Mouse (Mus musculus) MEL (cell line): ENCODE data around the gene Bbs5. TPM values are rescaled to one million over a fixed set of nuclear protein-coding genes. Genes with fewer than 3 reads are reported as not detected.
A peak's percentile ranks its signal among the peaks of the same experiment; 100 is the strongest.

Source experiments
- DNase-seq: peaks from one replicate; pipeline ENCODE4 v3.0.0; 2011; ENCODE audit warnings: low read depth, low spot score
- H3K27ac ChIP-seq: 2 replicates; pipeline ENCODE4 v1.5.1; 2012; ENCODE audit warnings: low read depth, mild to moderate bottlenecking, control low read depth, low read length, moderate library complexity; ENCODE audit not compliant: control insufficient read depth
- H3K27me3 ChIP-seq, 2 experiments: fragments of 150-350 bp in 1 of 2; sonication (generic) in 1 of 2; 2 replicates each; pipeline ENCODE4 v1.6.1; 2012; ENCODE audit warnings: low read length in 2 of 2, mild to moderate bottlenecking in 2 of 2, improper control_type of control experiment in 1 of 2, moderate library complexity in 1 of 2; ENCODE audit not compliant: insufficient read depth in 2 of 2, control insufficient read depth in 1 of 2
- H3K36me3 ChIP-seq, 2 experiments: 2 replicates each; pipeline ENCODE4 v1.6.1; 2012 to 2014; ENCODE audit warnings: low read length in 2 of 2, improper control_type of control experiment in 1 of 2, inconsistent platforms in 1 of 2, mild to moderate bottlenecking in 1 of 2; ENCODE audit not compliant: insufficient read depth in 2 of 2, control insufficient read depth in 1 of 2
- H3K4me1 ChIP-seq, 2 experiments: fragments of 150-350 bp in 1 of 2; sonication (generic) in 1 of 2; 2 replicates each; pipeline ENCODE4 v1.6.1; 2012; ENCODE audit warnings: low read length in 2 of 2, improper control_type of control experiment in 1 of 2, mild to moderate bottlenecking in 1 of 2; ENCODE audit not compliant: insufficient read depth in 2 of 2, control insufficient read depth in 1 of 2
- H3K4me3 ChIP-seq, 2 experiments: fragments of 150-350 bp in 1 of 2; sonication (generic) in 1 of 2; 2 replicates each; pipeline ENCODE4 v1.5.1; 2012; ENCODE audit warnings: low read depth in 2 of 2, low read length in 2 of 2, mild to moderate bottlenecking in 2 of 2, moderate library complexity in 2 of 2, control low read depth in 1 of 2, improper control_type of control experiment in 1 of 2; ENCODE audit not compliant: control insufficient read depth in 1 of 2, insufficient read depth in 1 of 2
- H3K79me2 ChIP-seq: 2 replicates; pipeline ENCODE4 v1.6.1; 2012; ENCODE audit warnings: mild to moderate bottlenecking, low read length, moderate library complexity; ENCODE audit not compliant: control insufficient read depth, poor library complexity, insufficient read depth
- H3K9ac ChIP-seq: 2 replicates; pipeline ENCODE4 v1.6.1; 2012; ENCODE audit warnings: low read depth, mild to moderate bottlenecking, control low read depth, low read length, moderate library complexity; ENCODE audit not compliant: control insufficient read depth, poor library complexity, severe bottlenecking
- H3K9me3 ChIP-seq: fragments of 150-350 bp; sonication (generic); replicated peaks from 2 replicates; pipeline ENCODE4 v1.6.1; 2012; ENCODE audit warnings: mild to moderate bottlenecking, low read length, improper control_type of control experiment, moderate library complexity; ENCODE audit not compliant: insufficient read depth
- CHD1 ChIP-seq: IDR thresholded peaks from 2 replicates; pipeline ENCODE4 v1.6.1; 2012; ENCODE audit warnings: low read depth, mild to moderate bottlenecking, inconsistent platforms, low read length, improper control_type of control experiment
- CTCF ChIP-seq, 3 experiments: IDR thresholded peaks in 2 of 3; conservative IDR thresholded peaks in 1 of 3; 2 replicates each; pipeline ENCODE4 v1.5.1; 2011 to 2012; ENCODE audit warnings: low read length in 3 of 3, low read depth in 2 of 3, mild to moderate bottlenecking in 2 of 3, improper control_type of control experiment in 1 of 3, inconsistent platforms in 1 of 3, mixed read lengths in 1 of 3, moderate library complexity in 1 of 3; ENCODE audit not compliant: control insufficient read depth in 1 of 3, insufficient read depth in 1 of 3, poor library complexity in 1 of 3, severe bottlenecking in 1 of 3
- ETS1 ChIP-seq: IDR thresholded peaks from 2 replicates; pipeline ENCODE4 v1.6.1; 2012; ENCODE audit warnings: low read depth, mild to moderate bottlenecking, inconsistent platforms, low read length, improper control_type of control experiment, moderate library complexity
- GABPA ChIP-seq: IDR thresholded peaks from 2 replicates; pipeline ENCODE4 v1.6.1; 2012; ENCODE audit warnings: low read depth, mild to moderate bottlenecking, inconsistent platforms, low read length, improper control_type of control experiment, moderate library complexity
- GATA1 ChIP-seq: IDR thresholded peaks from 2 replicates; pipeline ENCODE4 v1.6.1; 2011; ENCODE audit warnings: low read depth, low read length, improper control_type of control experiment
- HCFC1 ChIP-seq: IDR thresholded peaks from 2 replicates; pipeline ENCODE4 v1.6.1; 2012; ENCODE audit warnings: low read depth, mild to moderate bottlenecking, inconsistent platforms, low read length, improper control_type of control experiment, moderate library complexity
- KAT2A ChIP-seq: conservative IDR thresholded peaks from 2 replicates; pipeline ENCODE4 v1.6.1; 2012; ENCODE audit warnings: low read depth, low read length, improper control_type of control experiment, inconsistent platforms
- MEF2A ChIP-seq: IDR thresholded peaks from 2 replicates; pipeline ENCODE4 v1.6.1; 2014; ENCODE audit warnings: low read depth, mild to moderate bottlenecking, inconsistent platforms, low read length, improper control_type of control experiment; ENCODE audit not compliant: poor library complexity, insufficient replicate concordance, severe bottlenecking; ENCODE audit errors: extremely low read depth
- POLR2A ChIP-seq, 2 experiments: IDR thresholded peaks; 2 replicates each; pipeline ENCODE4 v1.6.1; 2011 to 2012; ENCODE audit warnings: low read length in 2 of 2, mild to moderate bottlenecking in 2 of 2, control low read depth in 1 of 2, improper control_type of control experiment in 1 of 2, low read depth in 1 of 2, moderate library complexity in 1 of 2; ENCODE audit not compliant: control insufficient read depth in 1 of 2, insufficient read depth in 1 of 2, poor library complexity in 1 of 2
- RCOR1 ChIP-seq: IDR thresholded peaks from 2 replicates; pipeline ENCODE4 v1.6.1; 2012; ENCODE audit warnings: low read depth, mild to moderate bottlenecking, inconsistent platforms, low read length, improper control_type of control experiment
- SMC3 ChIP-seq: IDR thresholded peaks from 2 replicates; pipeline ENCODE4 v1.6.1; 2011; ENCODE audit warnings: low read depth, low read length, improper control_type of control experiment
- TAL1 ChIP-seq: IDR thresholded peaks from 2 replicates; pipeline ENCODE4 v1.6.1; 2012; ENCODE audit warnings: mild to moderate bottlenecking, inconsistent platforms, low read length, moderate library complexity, mixed read lengths
- UBTF ChIP-seq: IDR thresholded peaks from 2 replicates; pipeline ENCODE4 v1.6.1; 2012; ENCODE audit warnings: low read depth, mild to moderate bottlenecking, inconsistent platforms, low read length, improper control_type of control experiment, moderate library complexity, borderline replicate concordance; ENCODE audit not compliant: insufficient read depth
- USF2 ChIP-seq, 2 experiments: IDR thresholded peaks; 2 replicates each; pipeline ENCODE4 v1.6.1; 2011 to 2012; ENCODE audit warnings: improper control_type of control experiment in 2 of 2, low read length in 2 of 2, borderline replicate concordance in 1 of 2, inconsistent platforms in 1 of 2, low read depth in 1 of 2, mild to moderate bottlenecking in 1 of 2; ENCODE audit not compliant: insufficient read depth in 1 of 2
- ZKSCAN1 ChIP-seq: IDR thresholded peaks from 2 replicates; pipeline ENCODE4 v1.6.1; 2012; ENCODE audit warnings: low read depth, mild to moderate bottlenecking, inconsistent platforms, low read length, improper control_type of control experiment, moderate library complexity
- ZNF384 ChIP-seq: IDR thresholded peaks from 2 replicates; pipeline ENCODE4 v1.6.1; 2012; ENCODE audit warnings: low read depth, mild to moderate bottlenecking, inconsistent platforms, low read length, improper control_type of control experiment
- polyA plus RNA-seq, 2 experiments: library from polyadenylated mRNA; stranded (reverse) in 1 of 2; unstranded in 1 of 2; fragments of >175 nt in 1 of 2; fragments of >200 nt in 1 of 2; gene quantifications; 2 replicates each; pipeline versions ENCODE4 v1.2.1 to v1.2.4; 2012; ENCODE audit warnings: low replicate concordance in 2 of 2, low read depth in 1 of 2; ENCODE audit not compliant: insufficient read length in 2 of 2, insufficient read depth in 1 of 2, missing spikeins in 1 of 2
- total RNA-seq: library from RNA; depleted of rRNA; stranded (reverse); fragments of 300-350 nt; gene quantifications from 2 replicates; pipeline ENCODE4 v1.2.3, GENCODE M21; 2012

Gene Bbs5
- total and polyA plus RNA-seq, 3 experiments: 5.4 to 5.7 TPM; not detected in 1

DNA sequence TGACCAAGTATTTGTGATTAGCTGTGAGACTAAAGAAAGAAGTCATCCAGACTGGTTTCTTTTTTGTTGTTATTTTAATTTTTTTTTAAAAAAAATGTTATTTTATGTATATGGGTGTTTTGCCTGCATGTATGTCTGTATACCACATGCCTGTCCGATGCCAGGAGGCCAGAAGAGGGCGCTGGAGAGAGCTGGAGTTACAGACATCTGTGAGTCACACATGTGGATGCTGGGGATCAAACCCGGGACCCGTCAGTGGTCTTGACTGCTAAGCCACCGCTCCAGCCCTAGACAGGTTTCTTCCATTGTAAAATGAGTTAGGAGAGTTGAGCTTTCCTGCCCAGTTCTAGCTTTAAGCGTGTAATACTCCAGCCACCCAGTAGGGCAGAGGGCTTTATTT is 33.0 kb downstream of the Bbs5 start:
- peak; percentile 49 for DNase-seq
- Histone ChIP-seq H3K36me3 (no peaks in the 10 kb centered on the region; a peak in 1 of 4 replicates), H3K4me1 (no peaks in the 10 kb centered on the region), H3K9me3 (no peaks in the 10 kb centered on the region), H3K9ac (no peak overlapping the region), H3K79me2 (no peaks in the 10 kb centered on the region), H3K4me3 (no peak overlapping the region), H3K27me3 (no peaks in the 10 kb centered on the region), H3K27ac (no peak overlapping the region)
- TF ChIP-seq SMC3 (no peak), CTCF (IDR thresholded peaks at IDR 0.05 in 2 of 3, conservative IDR thresholded peaks at IDR 0.05 in 1 of 3; ENCODE audit: control insufficient read depth in 1 of 3, insufficient read depth in 1 of 3, low read depth in 2 of 3, low read length in 3 of 3, poor library complexity in 1 of 3, severe bottlenecking in 1 of 3) (peak; percentile 21 to 63 (median 33)), TAL1 (no peak), CHD1 (no peak), HCFC1 (no peak)

- TF ChIP-seq KAT2A (no peak), UBTF (no peak), POLR2A (IDR thresholded peaks at IDR 0.05; ENCODE audit: control insufficient read depth in 1 of 2, insufficient read depth in 1 of 2, low read depth in 1 of 2, low read length in 2 of 2, poor library complexity in 1 of 2) (no peak), ETS1 (no peak), ZNF384 (no peak), RCOR1 (no peak)
- no peak overlapping the region for H3K27ac ChIP-seq
- DNase-seq: no peak
Measured at GRCm38 (mm10) chr2:69681931-69682330, 35.0 kb downstream of the Bbs5 start.

DNA sequence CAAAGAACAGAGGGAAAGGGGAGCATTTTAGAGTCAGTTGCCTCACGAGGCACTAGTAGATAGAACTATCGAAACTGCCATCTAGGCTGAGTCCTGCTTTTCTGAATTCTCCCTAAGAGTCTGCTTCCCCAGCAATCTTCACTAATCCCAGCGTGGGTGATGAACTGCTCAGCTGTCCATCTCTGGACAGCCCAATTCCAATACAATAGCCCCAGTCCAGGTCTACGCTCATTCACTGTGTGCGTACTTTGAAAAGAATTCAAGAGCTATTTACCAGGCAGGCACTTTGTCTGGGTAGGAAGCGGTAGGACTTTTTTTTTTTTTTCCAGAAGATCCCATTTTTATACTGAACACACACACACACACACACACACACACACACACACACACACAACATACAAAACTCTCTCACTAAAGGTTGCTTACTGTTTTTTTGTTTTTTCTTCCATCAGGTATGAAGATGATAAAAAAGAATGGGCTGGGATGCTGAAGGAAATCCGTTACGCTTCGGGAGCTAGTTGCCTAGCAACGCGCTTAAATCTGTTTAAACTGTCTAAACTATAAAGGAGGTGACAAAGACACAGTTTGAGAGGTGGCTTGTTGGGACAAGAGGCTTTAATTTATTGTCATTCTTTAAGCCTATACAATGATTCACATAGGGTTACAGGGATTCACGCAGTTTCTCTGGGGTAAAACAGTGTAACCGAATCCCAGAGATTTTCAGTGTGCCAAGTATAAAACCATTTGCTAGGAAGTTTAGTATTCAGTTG is 36.2 kb downstream of the Bbs5 start:
- TF ChIP-seq KAT2A: no peak
- TF ChIP-seq ZKSCAN1: no peak
- TF ChIP-seq GABPA: no peak
- no peak for TF ChIP-seq USF2 (IDR thresholded peaks at IDR 0.05; ENCODE audit: borderline replicate concordance in 1 of 2, insufficient read depth in 1 of 2, low read depth in 1 of 2, low read length in 2 of 2)
- TF ChIP-seq HCFC1: no peak
- TF ChIP-seq MEF2A: no peak
- no peak for TF ChIP-seq GATA1
- TF ChIP-seq CHD1: no peak
- TF ChIP-seq, all 39 proteins: peak for 0
- Histone ChIP-seq H3K4me1 (no peaks in the 10 kb centered on the region), H3K36me3 (no peaks in the 10 kb centered on the region; a peak in 1 of 4 replicates), H3K9me3 (no peaks in the 10 kb centered on the region), H3K9ac (no peak overlapping the region), H3K4me3 (no peak overlapping the region), H3K79me2 (no peaks in the 10 kb centered on the region), H3K27ac (no peak overlapping the region), H3K27me3 (no peaks in the 10 kb centered on the region)
- no peak for DNase-seq

More at GRCm38 (mm10) chr2:69681931-69682330, 35.0 kb downstream of the Bbs5 start:
- Histone ChIP-seq H3K27me3 (no peaks in the 10 kb centered on the region), H3K4me1 (no peaks in the 10 kb centered on the region), H3K36me3 (no peaks in the 10 kb centered on the region; a peak in 1 of 4 replicates), H3K9ac (no peak overlapping the region), H3K4me3 (no peak overlapping the region), H3K79me2 (no peaks in the 10 kb centered on the region), H3K9me3 (no peaks in the 10 kb centered on the region)
